Mouse (Mus musculus) neutrophil, adult 5-6 weeks (primary cell): ENCODE data around the gene Shank2. TPM values are rescaled to one million over a fixed set of nuclear protein-coding genes. Genes with fewer than 3 reads are reported as not detected.

Experiments
- ATAC-seq: fragments of 151-379, 151-347 bp; 2 replicates; pipeline ENCODE4 v1.8.0; 2017; ENCODE audit warnings: mild to moderate bottlenecking, moderate TSS enrichment; ENCODE audit not compliant: insufficient number of reproducible peaks, poor library complexity, low FRiP score, severe bottlenecking; ENCODE audit errors: extremely low read depth
- total RNA-seq: library from RNA; stranded (forward); fragments of 200-1000 nt; gene quantifications from 2 replicates; pipeline ENCODE4 v1.2.3, GENCODE M21; 2017

Gene Shank2
- total RNA-seq, 1 experiment from 2014 or later: not detected

GRCm38 (mm10) chr7:144420552-144420951 lies 418.8 kb downstream of the Shank2 start:
- ATAC-seq: no peak

GRCm38 (mm10) chr7:144421478-144421877 lies 419.8 kb downstream of the Shank2 start:
- ATAC-seq: no peak

- ATAC-seq: no peak
Observed at GRCm38 (mm10) chr7:144425953-144426352, 424.2 kb downstream of the Shank2 start.

DNA sequence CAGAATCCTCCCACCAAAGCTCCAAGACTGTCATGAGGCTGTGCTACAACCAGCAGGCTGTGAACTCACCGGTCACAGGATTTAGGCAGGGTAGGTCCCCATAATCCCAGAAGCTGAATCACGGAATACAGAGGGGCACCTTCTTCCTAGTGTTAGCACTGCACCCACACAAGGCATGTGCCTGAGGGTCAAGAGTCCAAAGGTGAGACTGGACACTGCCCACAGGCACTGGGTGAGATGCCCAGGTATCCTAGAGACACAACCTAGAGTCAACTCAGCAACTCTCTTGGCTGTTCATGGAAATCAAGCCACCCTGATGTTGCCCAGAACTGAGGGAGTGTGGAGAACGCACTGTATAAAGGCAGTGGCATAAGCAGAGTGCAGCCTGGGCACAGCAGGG lies 424.9 kb downstream of the Shank2 start:
- no peak for ATAC-seq

DNA sequence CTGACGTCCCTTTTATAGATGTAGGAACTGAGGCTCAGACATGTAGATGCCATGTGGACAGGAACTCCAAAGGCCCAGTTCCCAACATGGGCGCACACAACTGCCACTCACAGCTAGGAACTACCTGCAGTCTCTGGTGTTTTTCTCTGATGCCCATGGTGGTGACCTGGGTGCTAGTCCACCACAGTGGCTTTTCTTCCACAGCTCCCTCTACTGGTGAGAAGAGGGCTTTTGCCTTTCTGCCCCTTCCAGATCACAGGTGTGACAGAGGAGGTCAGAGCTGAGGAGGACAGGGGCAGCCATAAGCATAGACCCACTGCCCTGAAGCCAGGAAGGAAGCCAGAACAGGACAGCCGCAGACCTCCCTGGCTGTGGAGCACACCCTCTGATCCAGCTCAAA lies 425.7 kb downstream of the Shank2 start:
- no peak for ATAC-seq

- no peak for ATAC-seq
Observed at GRCm38 (mm10) chr7:144432920-144433319, 431.2 kb downstream of the Shank2 start.

GRCm38 (mm10) chr7:144438811-144439210 lies 437.1 kb downstream of the Shank2 start:
- no peak for ATAC-seq

DNA sequence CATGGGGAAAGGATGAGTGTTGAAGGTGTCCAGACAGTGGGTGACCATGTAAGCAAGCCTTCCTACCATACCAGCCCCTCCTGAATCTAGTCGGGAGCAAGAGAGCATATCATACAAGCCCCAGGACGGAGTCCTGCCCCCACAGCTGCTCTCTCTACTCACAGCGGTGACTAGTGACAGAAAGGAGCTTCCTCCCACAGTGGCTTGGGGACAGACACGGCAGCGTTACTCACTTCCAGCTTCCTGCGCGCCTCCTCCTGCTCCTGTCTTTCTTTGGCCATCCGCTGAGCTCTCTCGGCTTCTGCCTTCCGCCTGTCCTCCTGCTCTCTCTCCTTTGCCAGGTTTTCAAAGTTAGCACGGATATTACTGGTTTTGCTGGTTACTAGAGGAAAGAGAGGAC lies 439.7 kb downstream of the Shank2 start:
- no peak for ATAC-seq

- ATAC-seq: no peak
Observed at GRCm38 (mm10) chr7:144441976-144442375, 440.2 kb downstream of the Shank2 start.

- ATAC-seq: 0 out of 2 replicates have a peak, but pooled peaks have one; percentile 27
Observed at GRCm38 (mm10) chr7:144444788-144445187, 443.1 kb downstream of the Shank2 start.

- peak; percentile 93 for ATAC-seq
Observed at GRCm38 (mm10) chr7:144447146-144447545, 445.4 kb downstream of the Shank2 start.

DNA sequence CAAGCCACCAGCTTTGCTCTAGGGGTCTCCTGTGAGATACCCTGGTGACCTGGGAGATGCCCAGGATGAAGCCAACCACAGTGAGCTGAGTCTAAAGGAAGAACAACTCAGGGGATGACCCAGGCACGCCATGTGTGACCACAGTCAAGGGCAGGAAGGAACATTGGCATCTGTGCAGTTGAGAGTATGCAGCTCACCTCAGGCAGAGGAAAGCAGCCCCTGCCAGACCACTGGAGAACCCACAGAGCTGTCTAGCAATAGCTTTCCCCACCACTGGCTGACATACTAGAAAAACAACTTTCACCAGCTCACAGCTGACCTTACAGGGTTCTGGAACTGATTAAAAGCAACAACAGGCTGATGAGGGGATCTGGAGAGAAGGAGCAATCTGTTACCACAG lies 446.5 kb downstream of the Shank2 start:
- ATAC-seq: no peak

DNA sequence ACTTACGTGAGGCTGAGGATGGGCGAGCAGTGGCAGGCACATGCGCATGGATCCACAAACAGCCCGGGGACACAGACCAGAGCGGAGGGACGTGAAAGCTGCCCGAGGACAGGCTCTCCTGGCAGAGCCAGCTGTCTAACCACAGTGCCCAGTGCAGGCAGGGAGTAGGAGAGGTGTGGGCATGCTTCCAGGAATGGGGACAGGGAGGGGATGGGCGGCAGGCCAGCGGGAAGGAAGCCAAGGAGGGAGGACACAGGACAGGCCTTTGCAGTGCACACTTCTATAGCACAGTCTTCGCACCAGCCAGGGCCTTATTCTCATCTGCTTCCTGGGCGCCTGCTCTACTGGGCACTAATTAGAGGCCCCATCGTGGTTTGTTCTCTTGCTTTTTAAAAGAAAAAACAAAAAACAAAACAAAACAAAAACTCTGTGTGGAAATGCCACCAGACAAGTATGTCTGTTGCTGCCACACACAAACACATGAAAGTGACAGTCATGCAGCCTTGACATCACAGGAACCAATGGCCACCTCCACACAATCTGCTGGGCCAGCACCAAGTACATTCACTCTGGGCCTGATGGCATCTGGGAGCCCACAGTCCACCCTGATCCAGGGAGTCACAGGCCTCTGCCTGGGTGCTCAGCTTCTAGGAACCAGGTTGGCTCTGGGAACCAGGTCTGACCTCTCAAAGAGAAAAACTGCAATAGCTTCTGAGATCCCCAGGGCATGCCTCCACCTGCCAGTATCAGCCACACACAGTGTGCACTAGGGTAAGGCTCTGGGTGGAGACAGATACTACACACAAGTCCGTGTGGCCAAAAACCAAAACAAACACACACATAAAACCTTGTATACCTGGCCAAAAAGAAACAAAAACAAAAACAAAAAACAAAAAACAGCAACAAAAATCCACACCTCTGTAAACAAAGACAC lies 448.2 kb downstream of the Shank2 start:
- no peak for ATAC-seq

DNA sequence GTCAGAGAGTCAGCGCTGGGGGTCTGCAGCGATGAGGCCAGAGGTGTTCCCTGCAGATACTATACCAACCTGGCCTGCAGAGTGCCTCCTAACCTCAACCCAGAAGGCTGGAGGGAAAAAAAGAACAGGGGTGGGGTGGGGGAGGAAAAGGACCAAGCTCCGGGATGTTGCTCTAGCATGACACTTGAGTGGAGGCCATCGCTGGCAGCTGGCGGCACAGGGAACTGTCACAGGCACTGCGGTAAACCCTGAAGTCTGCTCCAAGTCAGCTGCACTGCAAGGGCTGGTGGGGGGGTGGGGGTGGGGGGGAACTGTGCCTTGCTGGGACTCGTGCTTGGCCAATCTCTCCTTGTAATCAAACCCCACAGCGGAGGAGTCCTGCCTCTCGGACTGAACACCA lies 448.9 kb downstream of the Shank2 start:
- no peak for ATAC-seq

- ATAC-seq: no peak
Observed at GRCm38 (mm10) chr7:144458881-144459280, 457.2 kb downstream of the Shank2 start.

DNA sequence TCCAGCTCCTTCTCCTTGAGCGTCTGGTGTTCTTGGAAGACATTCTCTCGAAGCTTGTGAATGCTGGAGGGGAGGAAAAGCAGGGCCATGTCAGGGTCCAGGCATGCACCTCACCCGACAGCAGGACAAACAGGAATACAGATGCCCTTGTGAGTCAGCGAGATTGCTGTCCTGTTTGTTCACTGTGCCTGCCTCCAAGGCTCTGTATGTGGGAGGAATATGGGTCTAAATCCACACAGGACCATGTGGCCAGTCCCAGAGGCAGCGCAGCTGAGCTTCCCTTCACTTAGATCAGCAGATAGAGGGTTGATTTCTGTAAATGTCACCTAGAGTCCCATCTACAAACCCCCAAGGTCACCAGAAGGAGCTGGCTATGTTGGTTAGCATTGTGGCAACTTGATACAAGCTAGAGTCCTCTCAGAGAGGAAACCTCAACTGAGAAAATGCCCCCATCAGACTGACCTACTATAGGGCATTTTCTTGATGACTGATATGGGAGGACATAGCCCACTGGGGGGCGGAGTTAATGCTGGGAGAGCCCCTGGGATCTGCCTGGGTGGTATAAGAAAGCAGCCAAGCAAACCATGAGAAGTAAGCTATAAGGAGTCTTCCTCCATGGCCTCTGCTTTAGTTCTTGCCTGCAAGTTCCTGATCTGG lies 459.6 kb downstream of the Shank2 start:
- ATAC-seq: no peak

DNA sequence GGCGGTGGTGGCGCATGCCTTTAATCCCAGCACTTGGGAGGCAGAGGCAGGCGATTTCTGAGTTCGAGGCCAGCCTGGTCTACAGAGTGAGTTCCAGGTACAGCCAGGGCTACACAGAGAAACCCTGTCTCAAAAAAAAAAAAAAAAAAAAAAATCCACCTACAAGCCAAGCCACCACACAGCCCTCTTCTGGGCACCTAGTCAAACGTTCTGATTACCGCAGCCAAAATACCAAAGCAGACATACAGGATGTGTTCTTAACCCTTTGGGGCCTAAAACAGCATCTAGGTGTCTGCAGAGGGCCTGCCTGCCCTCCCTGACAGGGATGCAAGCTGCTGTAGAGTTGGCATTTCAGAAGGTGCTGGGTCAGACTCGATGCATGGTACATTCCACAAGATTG lies 460.8 kb downstream of the Shank2 start:
- ATAC-seq: no peak

GRCm38 (mm10) chr7:144468741-144469140 lies 467.0 kb downstream of the Shank2 start:
- no peak for ATAC-seq

GRCm38 (mm10) chr7:144469181-144469641 lies 467.5 kb downstream of the Shank2 start:
- no peak for ATAC-seq

- ATAC-seq: no peak
Observed at GRCm38 (mm10) chr7:144469908-144470544, 468.3 kb downstream of the Shank2 start.
